Mouse (Mus musculus): ENCODE data around the gene Dapk3.

The Dapk3 gene

GRCm38 (mm10) chr10:81242021-81242420 lies 59.2 kb downstream of the Dapk3 start:
- no peak for DNase-seq (ENCODE audit: low read depth)
